Mouse (Mus musculus): ENCODE data around the gene Coro7.
"Not testable (repeated sequence)": the region's sequence is repeated elsewhere in the genome, so short reads cannot be mapped to it uniquely, and the experiment has no call there.

Gene Coro7

GRCm38 (mm10) chr16:4682628-4683179 is 3.1 kb upstream of the Coro7 start:
- DNase-seq (ENCODE audit: low spot score), result no peak

DNA sequence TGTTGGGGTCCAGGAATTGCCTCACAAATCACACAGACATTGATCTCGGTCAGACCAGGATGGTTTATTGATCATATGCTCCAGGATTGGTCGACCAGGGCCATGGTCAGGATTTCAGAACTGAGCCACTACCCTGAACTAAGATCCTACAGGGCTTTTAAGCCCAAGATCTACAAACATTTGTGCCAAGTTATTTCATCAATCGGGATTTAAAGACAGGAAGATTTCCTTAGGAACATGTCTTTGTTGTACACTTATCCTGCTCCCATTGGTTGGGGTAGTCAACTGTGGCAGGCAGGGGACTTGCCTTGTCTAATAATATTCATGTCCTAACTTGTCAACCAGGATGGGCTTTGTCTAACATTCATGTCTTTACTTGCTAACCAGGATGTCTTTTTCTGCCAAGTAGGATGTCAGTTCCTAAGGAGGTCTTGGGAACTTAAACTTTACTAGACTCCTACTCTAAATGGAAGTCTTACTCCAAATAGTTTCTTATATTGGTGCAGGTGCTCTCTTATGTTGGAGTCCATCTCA is 1.4 kb upstream of the Coro7 start:
- DNase-seq (ENCODE audit: low spot score), result not testable (repeated sequence)

- DNase-seq (ENCODE audit: low spot score), result no peak
Observed at GRCm38 (mm10) chr16:4678080-4678479, 1.5 kb downstream of the Coro7 start.

- no peak for DNase-seq (ENCODE audit: low spot score)
Observed at GRCm38 (mm10) chr16:4676836-4677235, 2.7 kb downstream of the Coro7 start.

DNA sequence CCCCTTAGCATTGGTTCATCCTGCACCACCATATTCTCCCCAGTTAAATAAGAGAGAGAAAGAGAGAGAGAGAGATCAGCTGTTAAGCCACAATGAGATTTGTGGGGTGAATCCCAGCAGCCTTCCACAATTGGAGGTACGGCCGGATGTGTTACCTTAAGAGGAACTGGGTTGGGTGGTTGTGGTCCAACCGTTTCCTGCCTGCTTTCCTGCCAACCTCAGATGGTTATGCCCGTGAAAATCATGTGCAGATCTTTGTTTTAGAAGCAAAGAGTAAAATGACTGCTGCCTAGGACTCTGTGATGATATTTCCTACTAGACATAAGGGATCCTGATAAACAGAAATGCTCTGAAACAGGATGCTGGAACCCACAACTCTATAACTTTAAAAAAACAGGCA is 5.5 kb downstream of the Coro7 start:
- DNase-seq (ENCODE audit: low spot score), result peak; percentile 12

DNA sequence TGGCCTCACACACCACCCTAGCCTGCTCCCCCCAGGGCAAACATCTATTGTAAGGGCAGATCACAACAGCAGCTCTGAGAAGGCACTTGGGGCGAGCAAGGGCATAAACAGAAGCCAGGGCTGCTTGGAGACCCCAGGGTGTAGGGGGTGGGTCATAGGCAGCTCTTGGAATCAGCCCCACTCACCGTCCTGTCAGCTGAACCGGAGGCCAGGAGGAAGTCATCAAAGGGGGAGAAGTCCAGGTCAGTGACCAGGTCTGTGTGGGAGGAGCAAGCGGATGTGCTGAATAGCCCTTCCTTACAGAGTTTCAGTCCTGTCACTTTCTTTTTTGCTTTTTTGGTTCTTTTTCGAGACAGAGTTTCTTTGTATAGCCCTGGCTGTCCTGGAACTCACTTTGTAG is 9.3 kb downstream of the Coro7 start:
- no peak for DNase-seq (ENCODE audit: low spot score)

GRCm38 (mm10) chr16:4667190-4667808 is 12.3 kb downstream of the Coro7 start:
- peak; percentile 65 for DNase-seq (ENCODE audit: low spot score)

DNA sequence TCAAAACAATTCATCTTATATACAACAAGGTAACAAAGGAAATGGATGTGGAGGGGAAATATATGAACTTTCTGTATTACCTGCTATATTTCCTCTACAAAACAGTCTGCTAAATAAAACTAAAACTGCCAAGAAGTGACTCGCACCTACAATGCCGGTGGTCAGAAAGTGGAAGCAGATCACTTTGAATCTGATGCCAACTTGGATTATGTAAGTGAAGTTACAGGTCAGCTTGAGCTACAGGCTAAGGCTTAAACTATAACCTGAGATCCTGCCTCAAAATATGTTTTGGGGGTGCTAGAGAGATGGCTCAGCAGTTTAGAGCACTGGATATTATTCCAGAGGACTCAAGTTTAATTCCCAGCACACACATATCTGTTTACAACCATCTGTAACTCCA is 13.9 kb downstream of the Coro7 start:
- no peak for DNase-seq (ENCODE audit: low spot score)

GRCm38 (mm10) chr16:4663806-4664205 is 15.8 kb downstream of the Coro7 start:
- DNase-seq (ENCODE audit: low spot score), result no peak

DNA sequence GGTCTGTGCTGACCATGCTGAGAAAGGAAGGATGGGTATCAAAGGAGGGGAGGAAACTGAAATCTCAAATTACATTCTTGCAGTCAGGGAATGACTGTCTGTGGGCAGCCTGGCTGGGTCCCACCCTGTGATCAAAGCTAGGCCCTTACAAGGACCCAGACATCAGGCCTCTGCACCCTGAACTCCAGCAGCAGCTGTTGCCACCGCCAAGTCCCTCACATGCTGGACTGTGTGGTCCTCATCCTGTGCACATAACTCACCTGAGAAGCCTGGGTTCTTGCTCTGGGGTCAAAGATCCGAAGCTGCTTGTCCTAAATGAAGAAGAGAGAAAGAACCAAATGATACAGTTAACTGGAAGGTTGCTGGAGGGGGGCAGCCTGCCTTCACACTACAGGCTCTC is 18.0 kb downstream of the Coro7 start:
- DNase-seq (ENCODE audit: low spot score), result no peak

GRCm38 (mm10) chr16:4659326-4659725 is 20.3 kb downstream of the Coro7 start:
- DNase-seq (ENCODE audit: low spot score), result no peak

DNA sequence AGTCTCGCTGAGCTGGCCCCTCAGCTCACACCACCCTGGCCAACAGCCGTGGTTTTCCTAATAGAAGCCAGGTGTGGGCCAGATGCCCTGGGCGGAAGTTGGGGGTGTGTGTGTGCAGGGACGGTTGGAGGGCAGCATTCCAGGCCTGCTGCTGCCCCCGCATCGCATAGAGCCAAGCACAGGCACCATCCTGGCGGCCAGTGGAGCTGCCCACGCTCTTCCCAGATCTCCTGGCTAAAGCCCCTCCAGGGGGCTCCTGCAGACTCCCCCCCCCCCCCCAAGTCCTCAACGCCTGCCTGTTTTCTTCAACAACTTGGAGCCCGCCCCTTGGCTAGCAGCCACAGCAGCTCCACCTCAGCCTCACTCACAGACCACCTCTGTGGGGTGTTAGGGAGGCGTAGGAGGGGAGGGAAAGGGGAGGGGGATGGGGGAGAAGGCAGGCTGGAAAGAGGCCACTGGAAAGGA is 20.8 kb downstream of the Coro7 start:
- no peak for DNase-seq (ENCODE audit: low spot score)

- DNase-seq (ENCODE audit: low spot score), result no peak
Observed at GRCm38 (mm10) chr16:4656571-4657081, 23.0 kb downstream of the Coro7 start.

DNA sequence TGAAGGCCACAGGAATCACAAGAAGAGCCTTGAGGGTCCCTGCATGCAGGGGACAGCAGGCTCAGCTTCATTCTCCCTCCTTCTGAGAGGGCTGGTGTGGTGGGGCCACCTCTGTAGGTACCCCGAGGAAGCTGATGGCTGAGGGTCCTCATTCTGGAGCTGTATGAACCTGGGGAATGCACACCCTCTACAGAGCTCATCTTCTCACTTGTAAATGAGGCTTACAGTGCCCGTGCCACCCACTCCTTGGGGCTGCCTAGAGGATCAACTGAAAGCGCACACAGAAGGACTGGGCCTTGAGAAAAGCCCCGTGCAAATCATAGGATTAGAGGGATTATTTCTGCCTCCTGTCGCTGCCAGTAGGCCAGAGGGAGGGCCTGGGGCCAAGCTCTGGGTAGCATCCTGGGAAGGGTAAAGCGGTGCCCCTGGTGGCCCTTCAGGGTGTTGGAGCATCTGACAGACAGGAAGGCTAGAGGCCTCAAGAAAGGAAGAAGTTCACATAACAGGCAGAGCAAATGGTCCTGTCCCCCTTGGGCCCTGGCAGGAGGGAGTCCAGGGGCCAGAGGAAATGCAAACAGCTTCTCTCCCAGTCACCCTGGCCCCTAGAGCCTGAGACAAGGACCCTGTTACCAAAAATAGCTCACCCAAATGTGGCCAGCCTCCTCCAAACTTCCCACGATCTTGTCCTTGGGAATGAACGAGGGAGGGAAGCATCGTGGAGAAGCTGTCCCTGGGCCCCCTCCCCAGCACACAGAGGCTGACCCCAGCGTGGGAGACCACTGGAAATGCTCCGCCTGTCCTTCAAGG is 23.6 kb downstream of the Coro7 start:
- no peak for DNase-seq (ENCODE audit: low spot score)

DNA sequence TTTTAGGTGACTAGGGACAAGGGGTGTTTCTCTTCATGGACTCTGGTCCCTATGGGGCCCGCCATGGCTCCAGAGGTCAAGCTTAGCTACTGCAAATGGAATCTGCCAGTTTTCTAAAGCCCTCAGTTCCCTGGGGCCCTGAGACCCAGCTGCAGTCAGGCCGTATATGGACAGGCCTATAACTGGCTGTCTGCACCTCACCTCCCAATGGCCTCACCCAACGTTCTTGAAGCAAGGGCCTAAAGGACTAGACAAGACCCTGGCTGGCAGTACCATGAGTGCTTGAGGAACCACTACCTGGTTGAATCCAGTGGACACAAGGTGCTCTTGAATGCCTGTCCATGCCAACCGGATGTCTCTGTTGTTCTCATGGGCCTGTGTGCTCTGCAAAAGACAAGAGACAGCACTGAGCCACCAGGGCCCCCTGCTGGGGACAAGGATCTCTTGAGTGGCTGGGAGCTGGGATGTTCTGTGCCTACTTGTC is 24.3 kb downstream of the Coro7 start:
- DNase-seq (ENCODE audit: low spot score), result no peak

GRCm38 (mm10) chr16:4654706-4655105 is 24.9 kb downstream of the Coro7 start:
- DNase-seq (ENCODE audit: low spot score), result no peak

DNA sequence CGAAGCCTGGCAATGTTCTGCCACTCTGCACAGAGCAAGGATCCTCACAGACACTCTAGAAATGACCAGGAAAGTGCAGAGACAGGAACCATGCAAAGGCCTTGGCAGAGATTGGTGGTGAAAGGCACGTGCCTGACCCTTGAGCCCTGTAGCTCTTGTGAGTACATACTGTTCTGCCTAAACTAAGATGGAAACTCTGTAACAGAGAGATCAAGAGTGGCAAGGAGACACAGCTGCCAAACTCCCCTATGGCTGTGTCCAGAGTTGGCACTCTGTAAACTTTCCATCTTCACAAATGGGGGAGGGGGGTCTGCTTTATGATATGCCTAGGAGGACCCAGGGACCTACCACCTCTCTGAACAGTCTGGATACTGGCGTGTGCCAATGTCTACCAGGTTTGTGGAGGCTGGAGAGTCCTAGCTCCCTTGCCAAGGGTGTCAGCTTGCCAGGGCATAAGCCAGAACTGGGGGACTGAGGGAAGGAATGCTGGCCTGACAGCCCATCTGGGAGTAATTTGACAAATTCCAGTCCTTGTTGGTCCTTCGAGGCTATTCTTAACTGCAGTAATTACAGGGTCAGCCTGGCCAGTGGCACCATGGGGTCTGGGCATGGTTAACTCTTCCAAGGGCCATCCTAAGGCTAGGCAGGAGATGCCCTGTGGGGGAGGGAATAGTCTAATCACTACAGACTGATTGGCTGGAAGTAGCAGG is 26.7 kb downstream of the Coro7 start:
- no peak for DNase-seq (ENCODE audit: low spot score)

DNA sequence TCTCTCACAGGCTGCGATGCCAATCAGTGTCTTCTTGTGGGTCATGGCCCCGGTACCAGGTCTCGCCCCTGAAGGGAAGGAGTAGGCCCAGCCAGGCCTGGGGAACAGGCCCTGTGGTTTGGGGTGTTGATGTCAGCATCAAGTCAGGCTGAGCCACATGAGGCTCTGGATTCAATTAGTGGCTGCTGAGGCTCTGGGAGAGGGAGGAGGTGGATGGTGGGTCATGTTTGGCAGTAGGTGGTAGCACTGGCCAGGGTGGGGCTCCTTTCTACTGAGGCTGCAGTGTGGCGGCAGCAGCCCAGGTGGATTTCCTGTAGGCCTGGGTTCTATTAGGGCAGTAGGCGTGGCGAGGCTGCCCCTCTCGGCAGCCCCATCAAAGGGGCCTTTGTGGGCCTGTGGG is 28.0 kb downstream of the Coro7 start:
- no peak for DNase-seq (ENCODE audit: low spot score)

DNA sequence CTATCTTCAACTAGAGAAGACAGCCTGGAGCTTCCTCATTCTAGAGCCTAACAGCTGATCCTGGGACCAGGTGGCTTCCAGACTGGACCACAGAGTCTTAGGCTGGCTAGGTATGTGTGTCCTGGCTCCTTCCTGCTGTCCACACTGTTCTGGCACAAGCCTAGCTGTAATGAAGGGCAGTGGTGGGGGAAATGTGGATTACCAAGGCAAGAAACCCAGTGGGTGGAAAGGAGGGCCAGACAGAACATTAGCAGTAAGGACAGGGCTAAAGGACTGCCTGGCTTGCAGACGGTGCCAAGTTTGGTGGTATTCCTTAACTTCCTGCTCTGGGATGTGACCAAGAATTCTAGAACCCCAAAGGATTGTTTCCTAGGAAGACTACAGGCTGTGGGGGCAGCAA is 28.5 kb downstream of the Coro7 start:
- no peak for DNase-seq (ENCODE audit: low spot score)

DNA sequence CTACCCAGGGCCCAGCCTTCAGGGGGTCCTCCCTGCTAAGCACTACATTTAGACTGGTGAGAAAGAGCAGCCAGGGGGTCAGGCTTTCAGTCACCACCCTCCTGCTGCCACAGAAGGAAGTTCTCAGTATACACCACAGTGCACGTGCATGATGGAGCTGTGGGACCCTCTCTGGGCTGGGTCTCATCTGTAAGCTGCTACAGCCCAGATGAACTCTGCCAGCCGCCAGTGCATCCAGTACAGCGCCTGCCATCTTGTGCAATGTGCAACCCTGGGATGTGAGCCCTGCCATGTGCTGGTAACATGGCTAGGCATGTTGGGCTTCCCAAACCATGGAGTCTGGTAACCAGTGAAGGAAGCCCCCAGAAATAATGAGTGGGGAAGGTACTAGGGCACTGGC is 29.4 kb downstream of the Coro7 start:
- DNase-seq (ENCODE audit: low spot score), result no peak

GRCm38 (mm10) chr16:4649692-4650091 is 29.9 kb downstream of the Coro7 start:
- DNase-seq (ENCODE audit: low spot score), result no peak

GRCm38 (mm10) chr16:4649211-4649610 is 30.4 kb downstream of the Coro7 start:
- DNase-seq (ENCODE audit: low spot score), result no peak
